Mouse (Mus musculus) kidney, adult 8-10 months (tissue): ENCODE data around the gene Wrb.

Experiments used
- DNase-seq, 2 experiments: peaks; one replicate each; pipeline ENCODE4 v3.0.0; 2022

Gene Wrb

GRCm38 (mm10) chr16:96159091-96159731, 14.0 kb downstream of the Wrb start:
- peak in 1 of 2 experiments; percentile 32 for DNase-seq

- no peak for DNase-seq
Observed at GRCm38 (mm10) chr16:96159794-96160346, 14.7 kb downstream of the Wrb start.

GRCm38 (mm10) chr16:96160927-96161326, 15.7 kb downstream of the Wrb start:
- DNase-seq: no peak

GRCm38 (mm10) chr16:96161336-96161735, 16.1 kb downstream of the Wrb start:
- DNase-seq: no peak

GRCm38 (mm10) chr16:96165723-96166264, 20.6 kb downstream of the Wrb start:
- DNase-seq: no peak

DNA sequence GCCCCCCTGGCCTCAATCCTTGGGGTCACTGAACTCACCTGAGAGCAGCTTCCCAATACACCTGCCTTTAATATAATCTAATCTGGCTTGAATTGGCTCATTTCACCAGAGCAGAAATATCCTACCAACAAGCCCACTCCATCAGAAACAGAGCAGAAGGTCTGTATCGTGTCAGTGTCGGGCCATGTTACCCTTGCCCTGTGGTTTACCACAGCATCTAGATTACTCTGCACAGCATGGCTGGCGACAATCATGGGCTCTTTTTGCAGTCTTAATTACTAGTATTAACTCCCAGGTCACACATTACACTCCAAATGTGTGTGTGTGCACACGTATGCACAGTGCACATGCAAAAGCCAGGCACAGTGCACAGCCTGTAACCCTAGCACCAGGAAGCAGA, 23.6 kb downstream of the Wrb start:
- no peak for DNase-seq

- DNase-seq: no peak
Observed at GRCm38 (mm10) chr16:96173648-96174047, 28.4 kb downstream of the Wrb start.

- no peak for DNase-seq
Observed at GRCm38 (mm10) chr16:96175399-96175798, 30.2 kb downstream of the Wrb start.

GRCm38 (mm10) chr16:96179156-96179555, 33.9 kb downstream of the Wrb start:
- no peak for DNase-seq

DNA sequence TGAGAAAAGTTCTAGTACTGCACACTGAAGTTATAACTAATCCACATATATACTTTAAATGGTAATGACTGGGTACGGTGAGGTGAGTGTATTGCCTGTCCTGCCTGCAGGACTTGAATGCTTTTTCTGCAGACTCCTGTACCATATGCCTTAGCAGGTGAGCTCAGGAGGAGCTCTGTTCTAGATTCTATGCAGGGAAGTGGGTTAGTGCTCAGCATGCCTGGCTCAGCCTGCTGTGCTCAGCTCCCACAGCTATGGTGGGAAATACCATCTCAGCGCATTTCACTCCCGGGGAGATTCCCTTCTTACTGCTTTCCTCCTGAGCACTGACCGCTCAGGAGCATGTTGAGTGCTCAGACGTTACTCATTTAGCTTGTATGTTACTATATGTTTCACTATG, 42.4 kb downstream of the Wrb start:
- DNase-seq: no peak

GRCm38 (mm10) chr16:96191531-96192506, 46.6 kb downstream of the Wrb start, which contains the start of gene Lca5l:
Gene Lca5l (minus strand): TSS chr16:96192271.
- DNase-seq: peak; percentile 99

GRCm38 (mm10) chr16:96199913-96200701, 54.9 kb downstream of the Wrb start, which contains the start of gene Sh3bgr:
Gene Sh3bgr (plus strand): TSS chr16:96200450.
- DNase-seq: peak; percentile 69

DNA sequence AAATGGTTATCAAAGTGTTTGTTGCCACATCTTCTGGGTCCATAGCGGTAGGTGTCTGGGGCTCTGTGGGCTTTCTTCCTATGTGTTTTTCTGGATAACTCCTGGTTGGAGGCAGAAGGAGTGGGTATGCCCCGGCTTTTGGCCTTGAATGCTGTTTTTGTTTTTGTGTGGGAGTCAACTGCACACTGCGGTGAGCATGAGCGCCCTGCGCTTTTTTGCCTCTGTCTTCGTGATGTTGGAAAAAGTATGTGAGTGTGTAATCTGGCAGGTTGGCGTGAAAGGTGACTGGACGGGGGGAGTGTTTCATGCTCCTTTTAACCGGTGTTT, 55.5 kb downstream of the Wrb start:
- DNase-seq: no peak

GRCm38 (mm10) chr16:96201485-96202232, 56.5 kb downstream of the Wrb start:
- DNase-seq: no peak
